Mouse (Mus musculus) lung, adult 2 months (tissue): ENCODE data around the gene Gpa33. TPM values are rescaled to one million over a fixed set of nuclear protein-coding genes. Genes with fewer than 3 reads are reported as not detected.

Experiments used
- DNase-seq: peaks from one replicate; pipeline ENCODE4 v3.0.0; 2022
- H3K4me1 ChIP-seq: fragments of 200-500 bp; 2 replicates; pipeline ENCODE4 v1.6.1; 2011; ENCODE audit warnings: low read length; ENCODE audit not compliant: control insufficient read depth, insufficient read depth
- H3K4me3 ChIP-seq: fragments of 200-500 bp; replicated peaks from 2 replicates; pipeline ENCODE3; 2011; ENCODE audit warnings: low read depth, mild to moderate bottlenecking, control low read depth, low read length; ENCODE audit errors: extremely low read depth
- CTCF ChIP-seq: fragments of 200-500 bp; IDR thresholded peaks from 2 replicates; pipeline ENCODE4 v1.5.1; 2011; ENCODE audit warnings: mild to moderate bottlenecking, low read length, control low read depth; ENCODE audit not compliant: insufficient read depth
- POLR2A ChIP-seq: fragments of 200-500 bp; IDR thresholded peaks from 2 replicates; pipeline ENCODE4 v1.6.1; 2011; ENCODE audit warnings: low read depth, mild to moderate bottlenecking, control low read depth, low read length, borderline replicate concordance; ENCODE audit errors: extremely low read depth
- WGBS: fragments of 180-500 bp; shearing (Covaris S2); methylation state at CpG from one replicate; pipeline ENCODE4 v1.1.7; 2018; 5-methylcytosine and 5-hydroxymethylcytosine counted together
- polyA plus RNA-seq: library from polyadenylated mRNA; depleted of rRNA; stranded (reverse); fragments of >200 nt; gene quantifications from 2 replicates; pipeline ENCODE4 v1.2.3, GENCODE M21; 2012

The Gpa33 gene
- polyA plus RNA-seq, 1 experiment, result 0.04 TPM

- Histone ChIP-seq H3K4me1 (no peaks in the 10 kb centered on the region), H3K4me3 (no peak overlapping the region)
- WGBS, result 52% methylated on average over 9 of the region's 9 CpGs
- no peak for DNase-seq
- TF ChIP-seq CTCF (no peak), POLR2A (no peak)
Observed at GRCm38 (mm10) chr1:166158664-166159063, 28.6 kb downstream of the Gpa33 start.

DNA sequence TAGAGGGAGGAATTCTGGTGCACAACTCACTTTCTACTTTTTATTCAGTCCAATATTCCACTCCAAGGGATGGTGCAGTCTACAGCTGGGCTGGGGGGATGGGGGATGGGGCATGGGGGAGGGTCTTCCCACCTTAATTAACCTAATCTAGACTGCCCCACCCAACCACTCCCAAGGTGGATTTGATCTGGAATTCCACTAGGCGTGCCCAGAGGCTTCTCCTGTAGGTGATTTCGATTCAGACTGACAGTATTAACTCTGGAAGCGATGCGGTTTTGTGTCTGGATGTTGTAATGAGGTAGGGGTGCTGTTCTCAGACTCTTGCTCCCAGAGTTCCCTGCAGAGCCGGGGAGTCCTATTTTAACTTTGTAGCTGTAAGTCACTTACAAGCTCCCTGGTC lies 30.1 kb downstream of the Gpa33 start:
- WGBS, result 51% methylated on average over 5 of the region's 5 CpGs

GRCm38 (mm10) chr1:166160569-166161445 lies 30.8 kb downstream of the Gpa33 start:
- TF ChIP-seq CTCF, result peak; percentile 87
- no peak for TF ChIP-seq POLR2A
- Histone ChIP-seq H3K4me3 (no peak overlapping the region), H3K4me1 (no peaks in the 10 kb centered on the region)
- WGBS, result 13% methylated on average over 24 of the region's 24 CpGs
- DNase-seq, result peak; percentile 69

More for the DNA sequence above, 30.1 kb downstream of the Gpa33 start:
- no peak overlapping the region for H3K4me3 ChIP-seq
- TF ChIP-seq POLR2A (no peak), CTCF (no peak)
- H3K4me1 ChIP-seq, result no peaks in the 10 kb centered on the region
- no peak for DNase-seq

DNA sequence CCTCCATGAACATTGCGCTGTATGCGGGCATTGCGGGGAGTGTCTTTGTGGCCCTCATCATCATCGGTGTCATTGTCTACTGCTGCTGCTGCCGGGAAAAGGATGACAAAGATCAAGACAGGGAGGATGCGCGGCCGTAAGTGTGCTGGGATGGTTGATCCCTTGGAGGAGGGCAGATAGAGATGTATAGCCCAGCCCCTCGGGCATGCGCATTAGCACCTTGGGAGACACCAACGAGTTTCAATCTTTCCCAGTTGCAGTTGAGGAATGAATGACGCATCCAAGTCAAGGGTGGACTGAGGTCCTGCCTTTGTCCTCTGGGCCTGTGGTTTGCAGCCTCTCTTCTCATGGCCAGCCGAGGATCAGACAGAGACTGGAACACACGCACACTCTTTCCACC lies 34.5 kb downstream of the Gpa33 start:
- WGBS, result 90% methylated on average over 14 of the region's 14 CpGs
- TF ChIP-seq POLR2A (no peak), CTCF (no peak)
- no peaks in the 10 kb centered on the region for H3K4me1 ChIP-seq
- no peak for DNase-seq
- no peak overlapping the region for H3K4me3 ChIP-seq

DNA sequence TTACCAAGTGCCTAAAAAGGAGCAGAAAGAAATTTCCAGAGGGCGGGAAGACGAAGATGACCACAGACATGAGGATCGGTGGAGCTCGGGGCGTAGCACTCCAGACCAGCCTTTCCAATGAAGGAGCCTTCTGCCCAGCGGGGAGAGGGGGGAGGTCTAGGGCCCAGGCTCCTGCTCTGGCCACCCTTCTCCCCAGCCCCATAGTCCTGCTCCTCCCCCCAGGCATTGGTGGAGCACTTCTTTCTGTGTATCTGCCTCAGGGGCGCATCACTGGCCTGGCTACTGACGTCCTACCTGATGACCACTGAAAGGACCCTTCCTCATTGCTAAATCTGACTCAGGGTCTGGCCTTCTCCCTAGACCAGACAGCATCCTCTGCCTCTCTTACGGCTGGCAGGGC lies 35.1 kb downstream of the Gpa33 start:
- no peaks in the 10 kb centered on the region for H3K4me1 ChIP-seq
- TF ChIP-seq CTCF (no peak), POLR2A (no peak)
- WGBS, result 87% methylated on average over 9 of the region's 9 CpGs
- no peak overlapping the region for H3K4me3 ChIP-seq
- DNase-seq, result no peak

GRCm38 (mm10) chr1:166167405-166167804 lies 37.4 kb downstream of the Gpa33 start:
- Histone ChIP-seq H3K4me1 (no peaks in the 10 kb centered on the region), H3K4me3 (no peak overlapping the region)
- no peak for DNase-seq
- TF ChIP-seq POLR2A (no peak), CTCF (no peak)
- WGBS, result 84% methylated on average over 4 of the region's 4 CpGs

- TF ChIP-seq POLR2A, result no peak
- TF ChIP-seq CTCF, result no peak
- no peak for DNase-seq
- Histone ChIP-seq H3K4me1 (no peaks in the 10 kb centered on the region), H3K4me3 (no peak overlapping the region)
- 91% methylated on average over 7 of the region's 7 CpGs for WGBS
Observed at GRCm38 (mm10) chr1:166168017-166168416, 38.0 kb downstream of the Gpa33 start.

DNA sequence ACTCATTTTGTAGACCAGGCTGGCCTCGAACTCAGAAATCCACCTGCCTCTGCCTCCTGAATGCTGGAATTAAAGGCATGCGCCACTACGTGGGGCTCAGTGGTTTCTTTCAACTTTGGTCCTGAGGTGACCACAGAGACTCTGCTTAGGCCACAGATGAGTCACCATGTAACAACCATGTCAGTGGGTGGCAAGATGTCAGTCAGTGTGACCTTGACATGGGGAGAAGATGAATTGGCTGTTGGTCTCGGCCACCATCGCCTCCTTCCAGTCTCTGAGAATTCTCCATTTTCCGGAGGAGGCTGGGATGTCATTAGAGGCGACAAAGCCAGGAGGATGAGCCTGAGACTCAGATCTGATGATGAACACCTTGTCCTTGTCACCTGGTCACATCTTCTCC lies 39.7 kb downstream of the Gpa33 start:
- WGBS, result 86% methylated on average over 7 of the region's 7 CpGs
- no peak for TF ChIP-seq CTCF
- TF ChIP-seq POLR2A, result no peak
- Histone ChIP-seq H3K4me3 (no peak overlapping the region), H3K4me1 (no peaks in the 10 kb centered on the region)
- DNase-seq, result no peak

DNA sequence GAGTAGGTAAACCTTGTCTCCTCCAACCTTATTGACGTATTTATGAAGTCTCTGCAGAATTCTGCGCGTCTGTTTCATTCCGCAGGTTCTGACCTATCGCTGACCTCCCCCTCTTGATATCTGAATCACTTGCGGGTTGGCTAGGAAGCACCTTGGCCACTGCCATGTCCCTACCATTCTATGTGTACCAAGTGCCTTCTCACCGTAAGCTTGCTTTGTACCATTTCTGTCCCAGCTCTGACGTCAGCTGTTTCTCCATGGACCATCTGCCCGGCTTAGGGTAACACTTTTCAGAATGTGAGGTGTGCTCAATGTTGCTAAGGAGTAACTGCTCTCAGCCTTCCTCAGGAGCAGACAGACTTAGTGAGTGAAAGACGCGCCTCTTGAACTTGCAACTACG lies 40.8 kb downstream of the Gpa33 start:
- 87% methylated on average over 12 of the region's 12 CpGs for WGBS
- TF ChIP-seq CTCF, result no peak
- no peak for TF ChIP-seq POLR2A
- no peaks in the 10 kb centered on the region for H3K4me1 ChIP-seq
- H3K4me3 ChIP-seq, result no peak overlapping the region
- DNase-seq, result no peak

- DNase-seq, result no peak
- Histone ChIP-seq H3K4me3 (no peak overlapping the region), H3K4me1 (no peaks in the 10 kb centered on the region)
- 44% methylated on average over 3 of the region's 3 CpGs for WGBS
- TF ChIP-seq POLR2A (no peak), CTCF (no peak)
Observed at GRCm38 (mm10) chr1:166172992-166173391, 43.0 kb downstream of the Gpa33 start.
